Mouse (Mus musculus): Measurements from ENCODE around the gene Mymk. TPM values are rescaled to one million over a fixed set of nuclear protein-coding genes. Genes with fewer than 3 reads are reported as not detected.

The Mymk gene
- polyA plus RNA-seq, 1 experiment from 2014 or later, result 1.1 TPM

DNA sequence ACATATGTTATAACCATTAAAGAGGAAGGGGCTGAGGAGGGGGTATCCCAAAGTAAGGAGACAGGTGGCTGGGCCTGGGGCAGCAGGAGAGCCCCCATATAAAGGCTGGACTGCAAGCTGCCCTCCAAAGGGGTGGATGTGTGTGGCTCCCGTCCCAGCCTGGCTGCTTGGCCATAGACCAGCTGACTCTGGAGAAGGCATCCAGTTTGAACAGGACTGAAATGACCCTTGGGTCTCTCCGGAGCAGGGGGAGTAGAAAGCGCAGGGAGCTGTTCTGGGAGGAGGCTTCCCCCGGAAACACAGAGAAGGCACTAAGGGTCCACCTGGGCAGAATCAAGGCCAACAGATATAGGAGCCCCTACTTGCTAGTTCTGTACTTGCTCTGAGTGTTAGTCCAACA lies 2.8 kb upstream of the Mymk start:
- H3K36me3 ChIP-seq (ENCODE audit: control insufficient read depth, insufficient read depth), result no peaks in the 10 kb centered on the region
- peaks cover 51% of the 10 kb centered on the region for H3K4me1 ChIP-seq (ENCODE audit: control insufficient read depth, insufficient read depth, low read length)
- H3K4me2 ChIP-seq (ENCODE audit: low read depth, low read length), result no peak overlapping the region
- no peak for ATAC-seq (replicated peaks; ENCODE audit: extremely low read depth, insufficient read depth, low FRiP score)
- H3K27me3 ChIP-seq (ENCODE audit: control insufficient read depth, insufficient read depth, low read length), result peaks cover 5% of the 10 kb centered on the region; the same call in 1 of the 2 replicates
- H3K9me3 ChIP-seq (replicated peaks; ENCODE audit: control insufficient read depth, low read length), result no peaks in the 10 kb centered on the region
- WGBS, result 64% methylated on average over 4 of the region's 4 CpGs
- H3K9ac ChIP-seq (ENCODE audit: low read length), result no peak overlapping the region
- H3K4me3 ChIP-seq (ENCODE audit: low read length), result no peak overlapping the region
- no peak overlapping the region for H3K27ac ChIP-seq (ENCODE audit: low read length)

DNA sequence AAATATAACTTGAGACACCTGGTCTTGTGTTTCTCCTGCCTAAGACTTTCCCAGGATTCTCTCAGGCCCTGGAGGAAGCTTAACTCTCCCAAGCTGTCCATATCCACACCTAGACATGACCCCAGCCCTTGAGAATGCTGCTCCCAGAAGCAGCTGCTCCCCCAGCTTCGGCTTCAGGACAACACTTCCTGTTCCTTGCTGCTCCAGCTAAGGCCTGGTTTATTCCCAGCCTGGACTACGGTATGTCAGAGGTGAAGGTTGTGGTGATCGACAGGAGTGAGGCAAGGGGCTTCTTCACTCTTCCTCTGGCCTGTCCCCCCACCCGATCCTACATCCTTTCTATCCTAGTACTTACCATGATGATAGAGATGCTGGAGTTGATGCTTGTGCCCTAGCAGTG lies 1.4 kb upstream of the Mymk start:
- Histone ChIP-seq H3K9me3 (replicated peaks; ENCODE audit: control insufficient read depth, low read length) (no peaks in the 10 kb centered on the region), H3K4me2 (ENCODE audit: low read depth, low read length) (no peak overlapping the region), H3K4me1 (ENCODE audit: control insufficient read depth, insufficient read depth, low read length) (peaks cover 43% of the 10 kb centered on the region), H3K27ac (ENCODE audit: low read length) (no peak overlapping the region), H3K4me3 (ENCODE audit: low read length) (no peak overlapping the region), H3K9ac (ENCODE audit: low read length) (no peak overlapping the region), H3K36me3 (ENCODE audit: control insufficient read depth, insufficient read depth) (no peaks in the 10 kb centered on the region), H3K27me3 (ENCODE audit: control insufficient read depth, insufficient read depth, low read length) (peaks cover 5% of the 10 kb centered on the region; the same call in 1 of the 2 replicates)
- no peak for ATAC-seq (replicated peaks; ENCODE audit: extremely low read depth, insufficient read depth, low FRiP score)
- WGBS, result 66% methylated on average over 4 of the region's 4 CpGs

DNA sequence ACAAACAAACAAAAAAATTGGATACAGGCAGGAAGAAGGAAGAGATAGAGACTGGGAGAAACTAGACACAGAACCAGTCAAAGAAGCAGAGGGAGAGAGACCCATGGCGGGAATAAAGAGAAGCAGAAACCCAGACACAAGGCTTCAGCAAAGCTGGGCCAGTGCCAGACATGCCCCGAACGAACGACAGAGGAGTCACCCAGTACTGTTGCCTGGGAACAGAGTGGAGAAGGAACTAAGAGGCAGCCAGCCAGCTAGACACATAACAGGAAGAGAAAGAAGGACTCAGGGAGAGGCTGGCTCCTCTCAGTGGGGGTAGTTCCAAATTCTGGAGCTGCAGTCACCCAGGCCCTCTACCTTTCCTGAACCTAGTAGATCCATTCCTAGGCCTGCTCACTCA lies 842 bp downstream of the Mymk start:
- H3K4me1 ChIP-seq (ENCODE audit: control insufficient read depth, insufficient read depth, low read length), result peaks cover 34% of the 10 kb centered on the region
- no peaks in the 10 kb centered on the region for H3K27me3 ChIP-seq (ENCODE audit: control insufficient read depth, insufficient read depth, low read length)
- no peaks in the 10 kb centered on the region for H3K9me3 ChIP-seq (replicated peaks; ENCODE audit: control insufficient read depth, low read length)
- H3K4me2 ChIP-seq (ENCODE audit: low read depth, low read length), result no peak overlapping the region
- no peak overlapping the region for H3K9ac ChIP-seq (ENCODE audit: low read length)
- H3K27ac ChIP-seq (ENCODE audit: low read length), result no peak overlapping the region
- ATAC-seq (replicated peaks; ENCODE audit: extremely low read depth, insufficient read depth, low FRiP score), result peak; percentile 77
- no peaks in the 10 kb centered on the region for H3K36me3 ChIP-seq (ENCODE audit: control insufficient read depth, insufficient read depth)
- WGBS, result 4% methylated on average over 4 of the region's 4 CpGs
- H3K4me3 ChIP-seq (ENCODE audit: low read length), result no peak overlapping the region

DNA sequence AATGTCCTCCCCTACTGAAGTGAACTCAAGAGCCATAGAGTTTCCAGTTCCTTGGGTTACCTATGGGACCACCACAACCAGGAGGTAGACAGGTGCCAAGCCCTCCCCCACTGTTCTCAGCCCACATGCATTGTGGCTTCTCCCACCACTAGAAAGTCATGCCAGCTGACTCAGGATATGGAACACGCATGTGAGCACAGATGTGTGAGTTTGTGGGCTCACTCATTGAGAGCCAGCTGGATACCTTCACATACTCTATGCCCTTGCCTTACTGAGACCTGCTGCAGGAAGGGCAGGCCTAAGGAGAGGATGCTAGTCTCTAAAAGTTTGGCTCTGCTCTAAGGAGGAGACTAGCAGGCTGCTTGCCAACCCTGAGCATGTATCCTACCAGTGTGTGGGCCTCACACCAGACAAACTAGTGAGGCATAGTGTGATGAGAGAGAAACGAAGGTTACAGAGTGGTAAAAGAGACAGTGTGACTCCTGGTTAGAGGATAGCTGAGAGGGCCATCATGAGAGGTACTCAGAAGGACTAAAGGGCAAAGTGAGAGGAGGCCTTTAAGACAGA lies 1.6 kb downstream of the Mymk start:
- Histone ChIP-seq H3K36me3 (ENCODE audit: control insufficient read depth, insufficient read depth) (no peaks in the 10 kb centered on the region), H3K4me3 (ENCODE audit: low read length) (no peak overlapping the region), H3K9ac (ENCODE audit: low read length) (no peak overlapping the region), H3K9me3 (replicated peaks; ENCODE audit: control insufficient read depth, low read length) (no peaks in the 10 kb centered on the region), H3K27me3 (ENCODE audit: control insufficient read depth, insufficient read depth, low read length) (no peaks in the 10 kb centered on the region), H3K4me2 (ENCODE audit: low read depth, low read length) (no peak overlapping the region), H3K4me1 (ENCODE audit: control insufficient read depth, insufficient read depth, low read length) (peaks cover 28% of the 10 kb centered on the region), H3K27ac (ENCODE audit: low read length) (no peak overlapping the region)
- ATAC-seq (replicated peaks; ENCODE audit: extremely low read depth, insufficient read depth, low FRiP score), result no peak
- WGBS, result 77% methylated on average over 2 of the region's 2 CpGs

DNA sequence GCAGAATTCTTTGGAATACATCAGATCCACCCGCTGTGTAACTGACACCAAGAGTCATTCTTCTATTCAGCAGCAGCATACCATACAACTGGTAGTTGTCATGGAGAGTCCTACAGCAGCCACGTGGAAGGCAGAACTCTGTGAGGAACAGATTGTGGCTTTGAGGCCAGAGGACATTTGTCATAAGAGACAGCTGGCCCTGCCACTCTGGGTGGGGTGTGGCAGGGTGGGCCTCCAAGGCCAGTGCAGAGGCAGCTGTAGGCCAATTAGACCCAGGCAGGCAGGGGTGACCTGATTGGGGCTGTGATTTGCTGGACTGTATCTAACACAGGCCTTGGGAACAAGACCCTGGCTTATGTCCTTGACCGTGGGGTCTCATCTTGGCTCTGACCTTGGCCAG lies 2.3 kb downstream of the Mymk start:
- Histone ChIP-seq H3K9me3 (replicated peaks; ENCODE audit: control insufficient read depth, low read length) (no peaks in the 10 kb centered on the region), H3K9ac (ENCODE audit: low read length) (no peak overlapping the region), H3K27me3 (ENCODE audit: control insufficient read depth, insufficient read depth, low read length) (no peaks in the 10 kb centered on the region), H3K4me3 (ENCODE audit: low read length) (no peak overlapping the region), H3K4me2 (ENCODE audit: low read depth, low read length) (no peak overlapping the region), H3K4me1 (ENCODE audit: control insufficient read depth, insufficient read depth, low read length) (peaks cover 22% of the 10 kb centered on the region), H3K27ac (ENCODE audit: low read length) (no peak overlapping the region), H3K36me3 (ENCODE audit: control insufficient read depth, insufficient read depth) (no peaks in the 10 kb centered on the region)
- no peak for ATAC-seq (replicated peaks; ENCODE audit: extremely low read depth, insufficient read depth, low FRiP score)
- WGBS, result 62% methylated on average over 3 of the region's 3 CpGs

DNA sequence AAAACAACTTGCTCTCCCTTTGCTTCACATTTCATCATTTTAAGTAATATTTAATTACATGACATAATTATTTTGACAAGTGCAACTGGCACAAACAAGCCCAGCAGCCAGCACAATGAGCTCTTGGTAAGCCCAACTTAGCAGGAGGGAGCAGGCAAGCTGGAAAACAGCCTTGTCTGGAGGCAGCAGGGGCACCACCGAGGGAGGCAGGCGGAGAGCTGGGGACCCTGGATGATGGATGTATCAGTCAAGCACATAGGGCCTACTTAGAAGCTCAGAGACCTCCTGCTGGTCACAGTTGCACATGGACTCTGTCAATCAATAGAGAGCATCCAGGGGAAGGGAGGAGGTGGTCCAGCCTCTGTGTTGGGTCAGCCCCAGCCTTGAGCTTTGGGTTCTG lies 4.0 kb downstream of the Mymk start:
- H3K27ac ChIP-seq (ENCODE audit: low read length), result no peak overlapping the region
- no peaks in the 10 kb centered on the region for H3K36me3 ChIP-seq (ENCODE audit: control insufficient read depth, insufficient read depth)
- H3K4me2 ChIP-seq (ENCODE audit: low read depth, low read length), result no peak overlapping the region
- ATAC-seq (replicated peaks; ENCODE audit: extremely low read depth, insufficient read depth, low FRiP score), result no peak
- peaks cover 22% of the 10 kb centered on the region for H3K4me1 ChIP-seq (ENCODE audit: control insufficient read depth, insufficient read depth, low read length)
- 48% methylated on average over 2 of the region's 2 CpGs for WGBS
- no peaks in the 10 kb centered on the region for H3K27me3 ChIP-seq (ENCODE audit: control insufficient read depth, insufficient read depth, low read length)
- no peaks in the 10 kb centered on the region for H3K9me3 ChIP-seq (replicated peaks; ENCODE audit: control insufficient read depth, low read length)
- H3K4me3 ChIP-seq (ENCODE audit: low read length), result no peak overlapping the region
- no peak overlapping the region for H3K9ac ChIP-seq (ENCODE audit: low read length)

DNA sequence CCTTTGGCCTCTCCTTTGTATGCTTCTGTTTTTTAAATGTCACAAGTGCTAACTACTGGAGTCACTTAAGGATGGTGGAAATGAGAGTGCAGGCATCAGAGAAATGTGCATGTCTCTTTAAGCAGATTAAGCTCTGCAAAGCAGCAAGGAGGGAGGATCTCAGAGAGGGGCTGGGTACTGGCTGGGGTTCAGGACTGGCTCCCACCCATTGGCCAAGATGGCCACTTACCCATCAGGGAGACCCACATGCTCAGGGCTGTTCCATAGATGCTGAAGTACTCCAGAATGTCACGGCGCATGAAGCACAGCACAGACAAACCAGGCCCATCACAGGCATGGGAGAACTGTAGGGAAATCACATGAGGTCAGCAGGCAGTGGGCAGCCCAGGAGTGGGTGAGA lies 4.9 kb downstream of the Mymk start:
- Histone ChIP-seq H3K4me3 (ENCODE audit: low read length) (no peak overlapping the region), H3K9me3 (replicated peaks; ENCODE audit: control insufficient read depth, low read length) (no peaks in the 10 kb centered on the region), H3K27me3 (ENCODE audit: control insufficient read depth, insufficient read depth, low read length) (no peaks in the 10 kb centered on the region), H3K4me1 (ENCODE audit: control insufficient read depth, insufficient read depth, low read length) (peaks cover 24% of the 10 kb centered on the region), H3K4me2 (ENCODE audit: low read depth, low read length) (no peak overlapping the region), H3K9ac (ENCODE audit: low read length) (no peak overlapping the region), H3K36me3 (ENCODE audit: control insufficient read depth, insufficient read depth) (no peaks in the 10 kb centered on the region), H3K27ac (ENCODE audit: low read length) (no peak overlapping the region)
- no peak for ATAC-seq (replicated peaks; ENCODE audit: extremely low read depth, insufficient read depth, low FRiP score)
- 90% methylated on average over 2 of the region's 2 CpGs for WGBS

DNA sequence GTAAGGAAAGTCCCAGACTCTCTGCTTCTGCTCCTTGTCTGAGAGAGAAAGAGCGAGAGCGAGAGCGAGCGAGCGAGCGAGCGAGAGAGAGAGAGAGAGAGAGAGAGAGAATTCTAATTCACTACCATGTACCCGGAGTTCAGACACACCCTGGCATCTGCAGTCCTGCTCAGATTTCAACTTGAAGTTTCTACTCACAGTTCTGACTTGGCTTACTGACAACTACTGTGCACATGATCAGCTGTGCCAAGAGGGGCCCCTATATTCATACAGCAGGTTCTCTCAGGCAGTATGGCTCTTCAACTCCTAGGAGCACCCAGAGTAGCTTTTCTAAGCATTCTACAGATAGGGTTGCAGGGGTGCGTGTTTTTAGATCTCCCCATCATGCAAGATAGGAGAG lies 12.8 kb downstream of the Mymk start:
- 79% methylated on average over 9 of the region's 9 CpGs for WGBS
- Histone ChIP-seq H3K27me3 (ENCODE audit: control insufficient read depth, insufficient read depth, low read length) (no peaks in the 10 kb centered on the region), H3K36me3 (ENCODE audit: control insufficient read depth, insufficient read depth) (no peaks in the 10 kb centered on the region), H3K4me1 (ENCODE audit: control insufficient read depth, insufficient read depth, low read length) (peaks cover 18% of the 10 kb centered on the region), H3K27ac (ENCODE audit: low read length) (no peak overlapping the region), H3K4me2 (ENCODE audit: low read depth, low read length) (no peak overlapping the region), H3K9me3 (replicated peaks; ENCODE audit: control insufficient read depth, low read length) (no peaks in the 10 kb centered on the region), H3K4me3 (ENCODE audit: low read length) (no peak overlapping the region), H3K9ac (ENCODE audit: low read length) (peak overlapping the region; percentile 9; the same call in 1 of the 2 replicates)
- no peak for ATAC-seq (replicated peaks; ENCODE audit: extremely low read depth, insufficient read depth, low FRiP score)

DNA sequence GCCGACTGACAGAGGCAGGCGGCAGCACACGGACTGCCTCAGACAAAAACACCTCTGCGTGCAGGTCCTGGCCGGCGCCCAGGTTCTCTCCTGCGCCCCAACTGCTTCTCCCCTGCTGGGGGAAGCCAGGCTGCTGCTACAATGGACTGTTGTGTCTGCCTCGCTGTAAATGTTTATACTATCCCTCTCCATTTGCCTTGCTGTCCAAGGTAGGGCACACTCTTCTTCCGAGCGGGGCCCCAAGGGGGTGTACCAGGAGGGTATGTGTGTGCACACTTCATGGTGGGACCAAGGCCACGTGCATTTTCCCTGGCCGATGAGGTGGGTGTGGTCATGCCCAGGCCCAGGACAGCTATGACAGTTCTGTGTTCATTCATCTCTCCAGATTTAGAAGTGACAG lies 13.2 kb downstream of the Mymk start:
- no peaks in the 10 kb centered on the region for H3K9me3 ChIP-seq (replicated peaks; ENCODE audit: control insufficient read depth, low read length)
- no peaks in the 10 kb centered on the region for H3K27me3 ChIP-seq (ENCODE audit: control insufficient read depth, insufficient read depth, low read length)
- no peak overlapping the region for H3K9ac ChIP-seq (ENCODE audit: low read length)
- H3K36me3 ChIP-seq (ENCODE audit: control insufficient read depth, insufficient read depth), result no peaks in the 10 kb centered on the region
- peaks cover 18% of the 10 kb centered on the region for H3K4me1 ChIP-seq (ENCODE audit: control insufficient read depth, insufficient read depth, low read length)
- no peak overlapping the region for H3K4me3 ChIP-seq (ENCODE audit: low read length)
- no peak overlapping the region for H3K4me2 ChIP-seq (ENCODE audit: low read depth, low read length)
- WGBS, result 48% methylated on average over 12 of the region's 12 CpGs
- H3K27ac ChIP-seq (ENCODE audit: low read length), result no peak overlapping the region
- no peak for ATAC-seq (replicated peaks; ENCODE audit: extremely low read depth, insufficient read depth, low FRiP score)

Data from heart, embryonic 16.5 days (tissue).